Mouse (Mus musculus) myocyte (in vitro differentiated cells): ENCODE measurements at regions not wholly inside any gene's neighbourhood (a gene's known extent, or its start where the extent isn't known, plus 50 kb on each side); places are given as distances from the start of the nearest gene placed in this dataset.

Source experiments
- H3K27me3 ChIP-seq: one replicate; pipeline ENCODE4 v1.6.1; 2011; ENCODE audit not compliant: control insufficient read depth, insufficient read depth, insufficient read length
- H3K36me3 ChIP-seq: one replicate; pipeline ENCODE4 v1.6.1; 2011; ENCODE audit not compliant: control insufficient read depth, insufficient read depth
- H3K4me2 ChIP-seq: one replicate; pipeline ENCODE4 v1.6.1; 2011; ENCODE audit warnings: low read depth, control low read depth
- H3K4me3 ChIP-seq: one replicate; pipeline ENCODE4 v1.5.1; 2011; ENCODE audit warnings: mild to moderate bottlenecking, control low read depth, moderate library complexity
- H3K79me2 ChIP-seq: one replicate; pipeline ENCODE4 v1.6.1; 2011; ENCODE audit not compliant: control insufficient read depth, insufficient read depth
- H3ac ChIP-seq: one replicate; pipeline ENCODE4 v1.6.1; 2011; ENCODE audit not compliant: control insufficient read depth, insufficient read length
- CEBPB ChIP-seq: IDR thresholded peaks from 2 replicates; pipeline ENCODE4 v1.6.1; 2011; ENCODE audit warnings: mild to moderate bottlenecking, moderate library complexity; ENCODE audit not compliant: poor library complexity, insufficient read depth, severe bottlenecking
- E2F4 ChIP-seq: IDR thresholded peaks from one replicate; pipeline ENCODE4 v1.6.1; 2011; ENCODE audit warnings: mild to moderate bottlenecking, control low read depth, moderate library complexity; ENCODE audit not compliant: insufficient read depth
- MAX ChIP-seq: IDR thresholded peaks from one replicate; pipeline ENCODE4 v1.6.1; 2011; ENCODE audit warnings: low read depth, mild to moderate bottlenecking, control low read depth
- MYOD1 ChIP-seq, 3 experiments: IDR thresholded peaks; one replicate each; pipeline ENCODE4 v1.6.1; 2011; ENCODE audit warnings: control low read depth in 2 of 3, low read depth in 2 of 3, mild to moderate bottlenecking in 2 of 3, moderate library complexity in 1 of 3; ENCODE audit not compliant: insufficient read length in 2 of 3, control insufficient read depth in 1 of 3
- MYOG ChIP-seq, 3 experiments: IDR thresholded peaks; one replicate each; pipeline ENCODE4 v1.6.1; 2011; ENCODE audit warnings: control low read depth in 2 of 3, low read depth in 2 of 3, mild to moderate bottlenecking in 2 of 3; ENCODE audit not compliant: insufficient read length in 2 of 3, control insufficient read depth in 1 of 3, insufficient read depth in 1 of 3
- POLR2A ChIP-seq: IDR thresholded peaks from one replicate; pipeline ENCODE4 v1.6.1; 2011; ENCODE audit warnings: low read depth, mild to moderate bottlenecking, control low read depth, moderate library complexity; ENCODE audit not compliant: insufficient read length
- POLR2AphosphoS2 ChIP-seq: IDR thresholded peaks from one replicate; pipeline ENCODE4 v1.6.1; 2011; ENCODE audit warnings: low read depth, control low read depth; ENCODE audit not compliant: insufficient read length
- REST ChIP-seq: IDR thresholded peaks from one replicate; pipeline ENCODE4 v1.6.1; 2011; ENCODE audit warnings: mild to moderate bottlenecking, control low read depth, moderate library complexity; ENCODE audit not compliant: insufficient read depth, insufficient read length
- SRF ChIP-seq: IDR thresholded peaks from one replicate; pipeline ENCODE4 v1.6.1; 2011; ENCODE audit warnings: low read depth; ENCODE audit not compliant: control insufficient read depth, insufficient read length
- TCF12 ChIP-seq: IDR thresholded peaks from one replicate; pipeline ENCODE4 v1.6.1; 2011; ENCODE audit warnings: mild to moderate bottlenecking, control low read depth; ENCODE audit not compliant: poor library complexity, insufficient read depth, severe bottlenecking
- TCF3 ChIP-seq: IDR thresholded peaks from one replicate; pipeline ENCODE4 v1.6.1; 2011; ENCODE audit warnings: low read depth, control low read depth; ENCODE audit not compliant: insufficient read length
- USF1 ChIP-seq: IDR thresholded peaks from one replicate; pipeline ENCODE4 v1.6.1; 2011; ENCODE audit warnings: low read depth, mild to moderate bottlenecking, control low read depth, moderate library complexity

GRCm38 (mm10) chr13:69867296-69868065 is 65.3 kb downstream of the Med10 start:
- H3ac ChIP-seq = no peak overlapping the region

GRCm38 (mm10) chr13:69896536-69896935 is 94.3 kb downstream of the Med10 start:
- no peaks in the 10 kb centered on the region for H3K27me3 ChIP-seq
- H3K4me3 ChIP-seq = no peak overlapping the region
- no peaks in the 10 kb centered on the region for H3K36me3 ChIP-seq
- H3K79me2 ChIP-seq = no peaks in the 10 kb centered on the region
- peak; percentile 56 for TF ChIP-seq REST
- no peak for TF ChIP-seq USF1
- no peak overlapping the region for H3K4me2 ChIP-seq
- no peak overlapping the region for H3ac ChIP-seq

More at GRCm38 (mm10) chr13:69867296-69868065, 65.3 kb downstream of the Med10 start:
- H3K4me3 ChIP-seq = no peak overlapping the region
- no peak overlapping the region for H3K4me2 ChIP-seq
- TF ChIP-seq E2F4 = no peak
- TF ChIP-seq TCF12 = no peak
- TF ChIP-seq MYOG (IDR thresholded peaks at IDR 0.05; ENCODE audit: control insufficient read depth in 1 of 3, insufficient read depth in 1 of 3, insufficient read length in 2 of 3, low read depth in 2 of 3) = no peak
- TF ChIP-seq SRF = no peak
- no peak for TF ChIP-seq CEBPB
- no peak for TF ChIP-seq REST
- no peak for TF ChIP-seq USF1
- H3K79me2 ChIP-seq = no peaks in the 10 kb centered on the region
- no peaks in the 10 kb centered on the region for H3K27me3 ChIP-seq
- no peaks in the 10 kb centered on the region for H3K36me3 ChIP-seq

DNA sequence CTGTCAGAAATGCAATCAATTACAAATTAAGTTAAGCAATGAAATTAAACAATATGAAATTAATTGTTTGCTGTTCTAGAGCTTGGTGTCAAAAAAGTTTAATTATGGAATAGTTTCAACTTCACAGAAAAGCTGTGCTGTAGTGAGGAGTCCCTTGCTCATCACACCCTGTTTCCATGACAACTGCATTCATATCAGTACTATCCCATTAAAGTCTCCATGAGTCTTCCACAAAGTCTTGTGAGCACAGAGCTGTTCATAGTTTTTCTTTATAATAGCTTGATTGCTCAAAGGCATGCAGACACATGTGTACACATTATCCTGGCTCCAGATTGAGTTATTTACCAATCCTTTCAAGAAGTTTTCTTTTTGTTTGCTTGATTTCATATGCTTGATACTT is 98.9 kb downstream of the Med10 start:
- Histone ChIP-seq H3K36me3 (no peaks in the 10 kb centered on the region), H3K4me2 (no peak overlapping the region), H3K79me2 (no peaks in the 10 kb centered on the region), H3K27me3 (no peaks in the 10 kb centered on the region), H3ac (no peak overlapping the region), H3K4me3 (no peak overlapping the region)
- TF ChIP-seq SRF (no peak), MAX (no peak), POLR2AphosphoS2 (no peak), E2F4 (no peak), MYOG (IDR thresholded peaks at IDR 0.05; ENCODE audit: control insufficient read depth in 1 of 3, insufficient read depth in 1 of 3, insufficient read length in 2 of 3, low read depth in 2 of 3) (no peak), TCF3 (no peak), MYOD1 (IDR thresholded peaks at IDR 0.05; ENCODE audit: control insufficient read depth in 1 of 3, insufficient read length in 2 of 3, low read depth in 2 of 3) (no peak), REST (no peak), CEBPB (no peak), POLR2A (no peak), TCF12 (no peak), USF1 (no peak)

GRCm38 (mm10) chr13:69906802-69907537 is 104.8 kb downstream of the Med10 start:
- Histone ChIP-seq H3K4me2 (no peak overlapping the region), H3K36me3 (no peaks in the 10 kb centered on the region), H3K79me2 (no peaks in the 10 kb centered on the region)

DNA sequence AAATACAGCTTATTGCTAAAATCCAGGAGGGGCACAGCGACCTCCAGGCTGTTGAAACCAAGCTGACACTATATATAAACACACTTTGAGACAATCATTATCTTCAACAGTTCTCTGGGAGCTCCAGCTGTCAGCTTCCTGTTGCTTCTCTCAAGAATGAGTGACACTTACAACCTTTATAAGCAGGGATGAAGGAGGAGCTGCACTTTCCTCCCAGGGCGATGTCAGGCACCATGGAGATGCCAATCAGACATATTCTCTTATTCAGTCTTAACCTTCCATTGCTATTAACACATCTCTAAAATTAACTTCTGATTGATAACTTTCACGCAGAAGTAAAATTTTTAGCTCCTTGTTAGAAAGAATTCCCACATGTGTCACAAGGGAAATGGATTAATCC is 113.6 kb downstream of the Med10 start:
- H3K36me3 ChIP-seq = no peaks in the 10 kb centered on the region
- no peak overlapping the region for H3K4me3 ChIP-seq
- no peak overlapping the region for H3ac ChIP-seq
- TF ChIP-seq CEBPB = no peak
- no peak for TF ChIP-seq MAX
- no peak for TF ChIP-seq REST
- no peak for TF ChIP-seq TCF3
- no peak for TF ChIP-seq USF1
- no peak for TF ChIP-seq MYOD1 (IDR thresholded peaks at IDR 0.05; ENCODE audit: control insufficient read depth in 1 of 3, insufficient read length in 2 of 3, low read depth in 2 of 3)
- TF ChIP-seq SRF = no peak
- TF ChIP-seq POLR2AphosphoS2 = no peak
- TF ChIP-seq MYOG (IDR thresholded peaks at IDR 0.05; ENCODE audit: control insufficient read depth in 1 of 3, insufficient read depth in 1 of 3, insufficient read length in 2 of 3, low read depth in 2 of 3) = no peak
- TF ChIP-seq TCF12 = no peak
- TF ChIP-seq POLR2A = no peak
- TF ChIP-seq E2F4 = no peak
- no peaks in the 10 kb centered on the region for H3K27me3 ChIP-seq
- H3K79me2 ChIP-seq = no peaks in the 10 kb centered on the region
- no peak overlapping the region for H3K4me2 ChIP-seq

More at GRCm38 (mm10) chr13:69906802-69907537, 104.8 kb downstream of the Med10 start:
- H3K27me3 ChIP-seq = no peaks in the 10 kb centered on the region
- TF ChIP-seq TCF3 = no peak
- no peak for TF ChIP-seq MAX
- TF ChIP-seq USF1 = no peak
- TF ChIP-seq REST = no peak
- no peak for TF ChIP-seq MYOG (IDR thresholded peaks at IDR 0.05; ENCODE audit: control insufficient read depth in 1 of 3, insufficient read depth in 1 of 3, insufficient read length in 2 of 3, low read depth in 2 of 3)
- no peak for TF ChIP-seq E2F4
- TF ChIP-seq SRF = no peak
- no peak for TF ChIP-seq TCF12
- no peak for TF ChIP-seq POLR2A
- TF ChIP-seq MYOD1 (IDR thresholded peaks at IDR 0.05; ENCODE audit: control insufficient read depth in 1 of 3, insufficient read length in 2 of 3, low read depth in 2 of 3) = no peak
- TF ChIP-seq POLR2AphosphoS2 = no peak
- no peak for TF ChIP-seq CEBPB
- no peak overlapping the region for H3ac ChIP-seq
- H3K4me3 ChIP-seq = no peak overlapping the region
